Mouse (Mus musculus) testis, postnatal 10 days (tissue): Measurements from ENCODE around the gene Mvb12b.
A peak's percentile ranks its signal among the peaks of the same experiment; 100 is the strongest.

ENCODE experiments used
- DNase-seq: peaks from one replicate; pipeline ENCODE4 v3.0.0; 2021; ENCODE audit warnings: low spot score

Mvb12b gene

GRCm38 (mm10) chr2:33885264-33885651 lies 2.5 kb downstream of the Mvb12b start:
- DNase-seq = no peak

GRCm38 (mm10) chr2:33884623-33885263 lies 3.0 kb downstream of the Mvb12b start:
- DNase-seq = no peak

- no peak for DNase-seq
Observed at GRCm38 (mm10) chr2:33879223-33879622, 8.5 kb downstream of the Mvb12b start.

GRCm38 (mm10) chr2:33878437-33878836 lies 9.3 kb downstream of the Mvb12b start:
- no peak for DNase-seq

GRCm38 (mm10) chr2:33877663-33878360 lies 9.9 kb downstream of the Mvb12b start:
- DNase-seq = no peak

GRCm38 (mm10) chr2:33876529-33877290 lies 11.0 kb downstream of the Mvb12b start:
- peak; percentile 73 for DNase-seq

- DNase-seq = no peak
Observed at GRCm38 (mm10) chr2:33875594-33875993, 12.2 kb downstream of the Mvb12b start.

GRCm38 (mm10) chr2:33874856-33875576 lies 12.7 kb downstream of the Mvb12b start:
- DNase-seq = no peak

- no peak for DNase-seq
Observed at GRCm38 (mm10) chr2:33874367-33874766, 13.4 kb downstream of the Mvb12b start.

GRCm38 (mm10) chr2:33873501-33873900 lies 14.2 kb downstream of the Mvb12b start:
- DNase-seq = no peak

GRCm38 (mm10) chr2:33872841-33873271 lies 14.9 kb downstream of the Mvb12b start:
- no peak for DNase-seq

GRCm38 (mm10) chr2:33871181-33871520 lies 16.6 kb downstream of the Mvb12b start:
- DNase-seq = no peak

GRCm38 (mm10) chr2:33870369-33871180 lies 17.2 kb downstream of the Mvb12b start:
- peak; percentile 74 for DNase-seq

GRCm38 (mm10) chr2:33869689-33870343 lies 17.9 kb downstream of the Mvb12b start:
- DNase-seq = no peak

GRCm38 (mm10) chr2:33868996-33869688 lies 18.6 kb downstream of the Mvb12b start:
- no peak for DNase-seq

GRCm38 (mm10) chr2:33868322-33868721 lies 19.4 kb downstream of the Mvb12b start:
- no peak for DNase-seq

GRCm38 (mm10) chr2:33856746-33857145 lies 31.0 kb downstream of the Mvb12b start:
- DNase-seq = no peak

GRCm38 (mm10) chr2:33853011-33853976 lies 34.5 kb downstream of the Mvb12b start:
- no peak for DNase-seq

GRCm38 (mm10) chr2:33847196-33847834 lies 40.4 kb downstream of the Mvb12b start:
- no peak for DNase-seq
